Mouse (Mus musculus) cerebellum, adult 18-20 months (tissue): ENCODE data around the gene Sst.
"Not testable (repeated sequence)": the region's sequence is repeated elsewhere in the genome, so short reads cannot be mapped to it uniquely, and the experiment has no call there.

ENCODE experiments used
- DNase-seq, 2 experiments: peaks; one replicate each; pipeline ENCODE4 v3.0.0; 2021

Sst gene

DNA sequence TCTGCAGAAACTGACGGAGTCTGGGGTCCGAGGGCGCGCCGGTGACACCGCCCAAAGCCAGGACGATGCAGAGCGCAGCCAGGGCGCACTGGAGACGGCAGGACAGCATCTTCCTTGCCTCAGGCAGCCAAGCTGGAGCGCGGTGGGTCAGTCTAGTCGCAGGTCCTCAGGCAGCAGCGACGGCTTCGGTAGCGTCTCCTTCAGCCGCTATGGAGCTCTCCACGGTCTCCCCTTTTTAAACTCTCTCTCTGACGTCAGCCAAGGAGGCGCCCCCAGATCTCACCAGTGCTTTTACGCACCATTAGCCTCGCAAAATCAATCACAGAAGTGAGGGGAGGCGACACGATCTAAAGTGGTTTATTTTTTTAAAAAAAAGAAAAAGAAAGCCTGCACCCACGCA lies at the start of gene Sst:
Gene Sst, minus strand, starts transcription at position 323 of the 400 bp plus-strand sequence.
- no peak for DNase-seq

DNA sequence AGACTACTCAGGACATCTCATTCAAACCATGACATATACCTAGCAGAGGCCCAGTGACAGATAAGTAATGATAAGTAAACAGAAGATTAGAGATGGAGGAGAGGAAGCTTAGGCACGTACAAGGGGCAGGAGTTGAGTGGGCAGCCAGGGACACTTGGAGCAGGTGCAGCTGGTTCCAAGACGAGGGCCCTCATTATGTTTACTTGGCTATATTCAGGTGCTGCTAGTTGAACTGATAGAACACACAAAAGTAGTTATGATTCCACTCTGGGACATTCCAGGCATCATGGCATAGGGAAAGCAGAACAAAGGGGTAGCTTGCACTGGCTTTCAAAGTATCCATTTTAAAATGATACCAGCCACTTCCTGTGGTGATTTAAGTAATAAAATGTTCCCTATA lies 43.6 kb upstream of the Sst start:
- no peak for DNase-seq

DNA sequence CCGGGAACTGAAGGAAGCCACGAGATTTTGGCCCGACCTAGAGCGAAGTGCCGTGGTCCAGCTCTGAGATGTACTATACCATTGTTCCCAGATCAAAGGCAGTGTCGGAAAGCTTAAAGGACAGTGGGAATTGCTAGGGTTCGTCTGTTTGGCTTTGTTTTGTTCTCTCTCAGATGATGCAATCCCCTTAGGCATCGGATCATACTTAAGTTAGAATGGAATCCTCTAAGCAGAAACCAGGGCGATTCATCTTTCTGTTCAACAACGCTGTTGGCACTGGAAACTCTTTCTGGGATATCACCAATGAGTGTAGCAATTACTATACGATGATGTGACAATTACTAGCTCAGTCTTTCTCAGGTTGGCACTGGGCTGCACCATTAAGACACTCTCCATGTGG lies 41.5 kb upstream of the Sst start, which contains the start of gene Rtp2:
Gene Rtp2, minus strand, starts transcription at position 101 of the 400 bp plus-strand sequence.
- no peak for DNase-seq

DNA sequence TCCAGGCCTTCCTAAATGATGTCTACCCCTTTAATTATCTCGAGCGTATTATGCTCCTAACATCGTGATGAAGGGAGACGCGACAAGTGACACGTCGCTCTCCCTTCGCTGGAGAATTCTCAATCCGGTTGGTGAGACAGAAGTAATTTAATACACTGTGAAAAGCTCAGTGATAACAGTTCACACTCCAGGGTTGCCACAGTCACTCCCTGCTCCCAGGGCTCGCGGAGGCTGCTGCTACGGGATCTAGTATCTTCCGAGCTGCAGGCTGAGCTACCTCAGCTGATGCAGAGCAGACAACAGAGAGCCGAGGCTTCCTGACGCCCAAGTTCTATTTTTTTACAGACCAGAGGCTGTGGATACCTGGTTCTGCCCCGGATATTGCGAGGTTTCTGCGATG lies 40.5 kb upstream of the Sst start:
- no peak for DNase-seq

DNA sequence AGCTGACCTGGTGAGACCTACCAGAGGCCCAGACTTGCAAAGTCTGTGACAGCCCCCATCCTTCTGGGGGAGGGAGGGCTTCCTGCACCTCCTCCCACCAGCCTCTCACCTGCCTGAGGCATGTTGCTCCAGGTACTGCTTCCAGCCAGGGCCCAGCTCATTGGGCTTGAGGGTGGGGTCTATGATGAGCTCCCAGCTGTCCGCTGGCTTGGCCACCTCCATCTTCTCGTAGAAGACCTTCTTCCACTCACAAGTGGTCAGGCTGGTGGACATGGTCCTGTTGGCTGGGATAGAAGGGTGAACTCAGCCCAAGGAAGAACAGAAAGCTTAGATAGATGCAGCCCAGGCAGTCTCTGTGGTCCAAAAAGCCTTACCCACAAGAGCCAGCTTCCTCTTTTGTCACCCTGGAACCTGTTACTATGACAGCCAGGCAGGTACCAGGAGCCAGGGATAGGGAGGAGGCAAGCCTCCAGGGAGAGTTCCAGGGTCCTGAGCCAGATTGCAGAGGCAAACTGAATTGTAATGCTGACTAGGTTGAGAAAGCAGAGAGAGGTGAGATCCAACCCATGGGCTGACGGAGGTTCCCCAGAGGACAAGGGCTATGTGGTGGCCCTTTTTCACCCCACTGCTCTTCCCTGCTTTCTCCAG lies 39.8 kb upstream of the Sst start:
- DNase-seq, result no peak

DNA sequence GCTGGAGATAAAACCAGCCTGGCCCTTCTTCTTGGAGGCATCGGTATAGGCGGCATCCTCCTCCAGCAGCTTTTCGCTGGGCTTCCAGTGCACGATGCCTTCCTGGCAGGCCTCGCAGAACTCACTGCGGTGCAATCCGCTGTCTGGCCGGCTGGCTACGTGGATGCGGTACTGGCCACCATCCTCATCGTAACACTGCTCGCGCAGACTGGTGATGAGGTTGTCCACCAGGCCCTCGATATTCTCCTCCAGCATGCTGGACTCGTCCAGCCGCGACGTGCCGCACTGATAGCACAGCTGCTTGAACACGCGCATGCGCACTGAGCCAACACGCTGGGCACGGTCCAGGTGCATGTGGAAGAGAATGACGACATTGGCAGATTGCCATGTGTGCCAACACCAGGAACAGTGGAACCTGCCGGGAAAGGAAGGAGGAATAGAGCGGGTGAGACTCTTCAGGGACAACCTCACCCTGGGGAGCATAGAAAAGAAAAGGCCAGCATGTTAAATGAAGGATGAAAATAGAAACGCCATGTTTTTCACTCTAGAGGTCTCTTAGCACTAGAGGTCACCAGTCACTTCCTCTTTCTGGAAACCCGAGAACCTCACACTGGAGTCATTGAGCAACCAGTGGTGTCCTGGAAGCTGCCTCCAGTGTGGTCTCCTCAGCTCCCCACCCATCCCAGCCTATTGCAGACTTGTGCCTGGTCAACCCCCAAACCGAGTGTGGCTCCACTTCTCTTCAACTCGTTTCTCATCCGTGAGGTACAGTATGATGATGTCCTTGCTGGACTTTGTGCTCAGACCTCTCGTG lies 36.8 kb upstream of the Sst start:
- no peak for DNase-seq

DNA sequence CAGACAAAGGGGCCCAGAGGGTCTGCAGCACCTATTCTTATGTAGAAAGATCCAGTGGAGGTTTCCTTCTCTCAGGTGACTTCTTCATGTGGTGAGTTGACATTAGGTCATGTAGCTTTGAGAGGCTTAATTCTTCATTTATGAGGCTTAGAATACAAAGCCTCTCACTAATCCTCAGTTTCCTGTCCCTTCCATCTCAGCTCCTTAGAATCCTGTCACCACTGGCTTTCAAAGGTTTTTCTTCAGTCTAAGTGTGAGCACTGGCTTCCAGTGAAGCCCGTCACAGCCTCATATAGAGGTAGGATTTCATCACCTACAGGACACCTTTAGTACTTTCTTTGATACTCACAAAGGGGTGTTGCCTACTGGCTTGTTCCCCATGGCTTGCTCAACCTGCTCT lies 32.1 kb upstream of the Sst start:
- DNase-seq, result no peak

DNA sequence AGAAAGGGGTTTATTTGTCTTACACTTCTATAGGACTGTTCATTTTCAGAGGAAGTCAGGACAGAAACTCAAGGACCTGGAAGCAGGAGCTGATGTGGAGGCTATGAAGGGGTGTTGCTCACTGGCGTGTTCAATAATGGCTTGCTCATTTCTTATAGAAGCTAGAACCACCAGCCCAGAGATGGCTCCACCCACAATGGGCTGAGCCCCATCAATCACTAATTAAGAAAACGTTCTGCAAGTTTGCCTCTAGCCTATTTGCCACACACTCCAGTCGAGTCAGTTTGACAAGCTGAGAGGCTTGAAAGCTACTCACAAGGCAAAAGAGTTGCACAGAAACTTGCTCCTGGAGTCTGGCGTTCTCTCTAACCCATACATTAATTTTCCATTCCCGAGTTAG lies 30.9 kb upstream of the Sst start:
- DNase-seq, result no peak

DNA sequence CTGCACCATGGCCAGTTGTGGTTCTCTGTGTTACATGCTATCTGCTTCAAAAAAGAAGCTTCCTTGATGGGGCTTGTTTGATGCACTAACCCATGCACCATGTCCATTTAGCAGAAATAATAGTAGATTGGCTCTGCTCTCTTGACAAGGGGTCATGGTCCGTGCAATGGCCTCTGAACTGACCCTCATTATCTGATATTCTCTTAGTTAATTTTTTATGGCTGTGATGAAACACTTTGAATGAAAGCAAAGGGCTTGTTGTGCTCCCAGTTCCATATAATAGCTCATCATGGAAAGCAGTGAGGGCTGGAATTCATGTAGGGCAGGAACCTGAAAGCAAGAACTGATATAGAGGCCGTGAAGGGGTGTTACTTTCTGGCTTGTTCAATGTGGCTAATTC lies 28.7 kb upstream of the Sst start:
- DNase-seq, result no peak

DNA sequence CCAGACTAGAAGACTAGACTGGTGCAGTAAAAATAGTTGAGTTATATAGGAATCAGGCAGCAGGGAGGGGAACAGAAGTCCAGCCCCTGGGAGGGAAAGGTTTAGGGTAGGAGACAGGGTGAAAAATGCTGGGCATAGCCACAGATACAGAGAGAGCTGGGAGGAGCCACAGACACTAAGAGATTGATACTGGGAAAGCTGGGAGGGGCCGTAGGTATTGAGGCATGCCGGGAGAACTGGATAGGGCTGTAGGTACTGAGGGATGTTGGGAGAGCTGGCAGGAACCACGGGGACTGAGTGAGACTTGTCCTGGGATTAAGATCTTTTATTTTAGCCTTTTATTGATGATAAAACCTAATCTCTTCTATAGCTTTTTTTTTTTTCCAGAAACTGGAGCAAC lies 22.6 kb upstream of the Sst start:
- DNase-seq, result no peak

DNA sequence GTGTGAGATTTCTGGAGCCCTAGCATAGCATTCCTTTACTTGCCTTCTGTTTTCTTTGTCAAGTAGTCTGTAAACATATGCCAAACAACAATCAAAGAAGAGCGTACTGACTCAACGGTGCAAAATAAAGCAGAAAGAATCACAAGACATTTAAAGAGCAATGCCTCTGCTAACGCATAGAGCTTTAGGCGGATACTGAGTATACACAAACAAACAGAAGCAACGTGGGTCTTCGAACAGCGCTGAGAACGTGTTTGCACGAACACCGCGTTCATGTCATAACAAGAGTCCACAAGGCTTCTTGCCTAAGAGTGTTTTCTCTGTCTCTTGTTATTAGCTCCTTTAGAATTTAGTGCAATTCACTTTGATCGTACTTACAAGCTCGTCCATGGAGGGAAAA lies 22.0 kb upstream of the Sst start:
- no peak for DNase-seq

DNA sequence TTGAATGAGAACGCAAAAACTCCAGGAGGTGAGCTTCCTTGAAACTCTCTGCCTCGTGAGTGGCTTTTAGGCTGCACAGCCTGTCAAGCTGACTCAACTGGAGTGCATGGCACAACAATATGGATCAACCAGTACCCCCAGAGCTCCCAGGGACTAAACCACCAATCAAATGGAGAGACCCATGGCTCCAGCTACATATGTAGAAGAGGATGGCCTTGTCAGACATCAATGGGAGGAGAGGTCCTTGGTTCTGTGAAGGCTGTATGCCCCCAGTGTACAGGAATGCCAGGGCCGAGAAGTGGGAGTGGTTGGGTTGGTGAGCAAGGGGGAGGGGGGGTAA lies 18.2 kb upstream of the Sst start:
- not testable (repeated sequence) for DNase-seq

DNA sequence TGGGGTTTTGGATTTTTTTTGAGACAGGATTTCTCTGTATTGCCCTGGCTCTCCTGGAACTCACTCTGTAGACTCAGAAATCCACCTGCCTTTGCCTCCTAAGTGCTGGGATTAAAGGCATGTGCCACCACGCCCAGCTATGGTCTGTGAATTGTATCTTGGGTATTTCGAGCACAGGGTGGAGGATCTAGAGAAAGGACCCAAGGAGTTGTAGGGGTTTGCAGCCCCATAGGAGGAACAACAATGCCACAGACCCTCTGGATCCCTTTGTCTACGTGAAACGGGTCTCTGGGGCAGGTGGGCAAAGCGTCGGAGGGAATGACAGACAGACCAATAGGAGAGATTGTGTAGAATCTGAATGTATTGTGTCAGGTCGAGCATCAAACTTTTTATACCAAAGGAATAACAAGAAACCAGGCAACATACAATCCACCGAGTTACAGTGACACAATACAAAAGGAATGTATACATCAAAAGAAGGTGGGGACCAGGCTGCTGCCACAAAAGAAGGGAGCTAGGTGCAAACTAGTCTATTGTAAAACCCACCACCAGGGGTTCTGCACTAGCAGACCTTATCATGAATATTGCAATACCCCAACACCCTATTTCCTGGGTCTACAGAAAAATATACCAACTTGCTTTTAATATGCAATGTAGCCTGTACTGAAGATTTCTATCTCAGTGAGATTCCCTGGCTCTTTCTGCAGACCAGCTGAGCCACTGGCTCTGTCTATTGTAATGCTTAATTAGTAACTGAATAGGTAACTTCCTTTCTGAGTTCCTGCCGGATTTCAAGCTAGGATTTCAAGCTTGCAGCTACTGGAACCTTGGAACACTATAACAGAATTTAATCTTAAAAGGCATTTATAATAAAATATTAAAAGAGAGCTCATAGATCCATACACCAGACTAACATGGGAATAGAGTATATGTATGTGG lies 17.6 kb upstream of the Sst start:
- not testable (repeated sequence) for DNase-seq

DNA sequence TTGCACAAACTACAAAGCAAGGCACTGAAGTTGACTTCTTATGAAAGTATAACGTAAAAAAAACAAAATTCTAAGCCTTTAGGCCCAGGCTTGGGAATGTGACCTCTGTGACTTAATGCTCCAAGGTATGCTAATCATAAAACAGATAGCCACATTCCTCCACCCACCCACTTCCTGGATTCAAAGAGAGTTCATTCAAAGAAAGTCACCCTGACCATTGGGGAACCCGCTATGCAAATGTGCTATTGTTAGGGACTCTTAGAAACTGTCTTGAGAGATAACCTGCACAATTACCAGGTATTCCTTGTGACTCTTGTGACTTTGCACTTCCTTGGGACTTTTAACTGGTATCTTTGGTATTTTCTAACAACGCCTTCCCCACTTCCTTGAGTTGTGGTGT lies 15.8 kb upstream of the Sst start:
- DNase-seq, result not testable (repeated sequence)

DNA sequence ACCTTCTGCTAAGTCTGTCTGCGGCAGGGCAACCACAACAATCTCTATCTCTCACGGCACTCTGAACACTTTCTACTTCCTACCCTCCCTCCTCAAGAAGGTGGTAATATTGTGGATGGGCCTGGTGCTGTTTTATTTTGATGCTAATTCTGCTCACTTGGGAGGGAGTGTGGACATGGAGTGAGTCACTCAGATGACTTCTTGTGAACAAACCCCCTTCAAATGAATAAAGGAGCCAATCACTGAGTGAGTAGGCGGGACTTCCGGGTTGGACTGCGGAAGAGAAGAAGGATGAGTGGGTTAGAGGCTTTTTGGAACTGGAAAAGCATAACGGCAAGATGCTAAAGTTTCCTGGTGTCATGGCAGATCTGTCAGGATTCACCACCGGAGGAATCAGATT lies 10.7 kb upstream of the Sst start:
- DNase-seq, result no peak

DNA sequence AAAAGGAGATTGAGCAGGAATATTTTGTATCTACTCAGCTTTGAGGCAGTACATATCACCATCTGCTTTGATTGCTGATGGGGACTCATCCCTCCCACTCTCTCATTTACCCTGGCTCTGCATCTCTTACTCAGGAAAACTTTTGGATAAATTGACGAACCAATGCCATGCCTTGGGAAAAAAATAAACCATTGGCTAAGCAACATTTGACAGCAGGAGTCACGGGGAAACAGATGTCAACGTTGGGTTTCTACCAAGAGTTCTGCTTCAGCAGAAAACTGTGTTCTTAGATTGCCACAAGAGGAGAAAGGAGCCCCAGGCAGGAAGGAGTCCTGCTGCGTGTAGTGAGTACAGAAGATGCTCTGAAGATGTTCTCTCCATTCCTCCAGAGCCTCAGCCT lies 9.3 kb upstream of the Sst start:
- no peak for DNase-seq

DNA sequence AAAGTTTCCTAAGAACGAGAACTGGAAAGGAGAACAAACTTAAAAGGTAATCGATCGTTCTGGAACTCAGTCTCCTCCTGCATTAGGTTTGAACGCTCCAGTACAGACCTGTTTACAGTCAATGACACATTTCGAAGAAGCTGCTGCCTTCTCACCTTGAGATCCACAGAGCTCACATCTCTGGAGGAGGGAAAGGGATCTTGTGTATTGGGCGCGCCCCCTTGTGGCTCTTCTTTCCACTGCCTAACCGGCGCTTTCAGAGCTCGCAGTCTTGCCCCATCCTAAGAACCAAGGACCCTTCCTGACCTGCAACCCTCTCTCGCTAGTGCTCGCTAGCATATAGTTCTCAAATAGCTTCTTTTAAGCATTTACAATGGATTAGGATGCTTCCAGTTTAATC lies 8.1 kb upstream of the Sst start:
- peak; percentile 75 to 83 for DNase-seq

DNA sequence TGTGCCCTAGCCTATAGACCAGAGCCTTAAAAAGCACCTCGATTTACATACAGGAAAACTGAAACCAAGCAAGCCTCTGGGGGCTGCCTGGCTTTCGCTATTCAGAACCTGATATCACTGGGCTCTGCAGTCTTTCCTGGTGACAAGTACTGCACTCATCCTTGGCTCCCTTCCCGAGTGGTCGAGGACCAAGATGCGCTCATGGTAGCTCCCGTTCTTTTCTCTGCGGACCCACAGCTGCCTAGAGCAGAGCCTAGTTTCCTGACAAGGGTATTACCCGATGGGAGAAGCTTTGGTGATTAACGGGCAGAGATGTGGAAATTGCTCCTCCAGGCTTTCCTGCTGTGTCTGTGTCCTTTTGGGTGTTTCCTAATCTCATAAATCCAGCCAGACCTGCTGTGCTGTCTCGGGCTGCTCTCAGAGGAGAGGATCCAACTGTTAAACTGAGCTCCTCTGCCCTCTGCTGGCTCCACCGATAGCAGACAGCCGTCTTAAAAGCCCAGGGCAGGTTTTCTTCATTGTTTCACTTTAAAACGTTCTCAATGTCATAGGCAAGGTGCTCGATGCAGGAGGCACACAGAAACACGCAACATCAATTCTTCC lies 7.3 kb upstream of the Sst start:
- peak; percentile 62 to 70 for DNase-seq

DNA sequence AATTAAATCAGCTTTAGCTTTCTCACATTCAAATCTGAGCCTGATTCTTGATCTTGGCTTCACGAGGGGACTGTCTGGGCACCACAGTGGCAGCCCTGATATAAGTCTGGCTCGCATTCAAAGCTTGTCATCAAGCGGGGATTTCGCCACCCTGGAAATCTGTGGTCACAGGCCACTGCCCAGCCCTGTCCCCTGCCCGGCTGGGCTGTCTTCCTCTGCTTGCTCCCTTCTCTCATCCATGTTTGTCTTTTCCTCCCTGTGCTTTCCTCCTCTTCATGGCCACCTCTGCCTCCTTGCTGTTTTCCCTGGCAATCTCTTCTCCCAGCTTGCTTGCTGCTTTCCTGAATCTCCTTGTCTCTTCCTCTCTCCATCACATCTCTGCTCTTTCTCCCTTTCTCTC lies 6.7 kb upstream of the Sst start:
- DNase-seq, result no peak

DNA sequence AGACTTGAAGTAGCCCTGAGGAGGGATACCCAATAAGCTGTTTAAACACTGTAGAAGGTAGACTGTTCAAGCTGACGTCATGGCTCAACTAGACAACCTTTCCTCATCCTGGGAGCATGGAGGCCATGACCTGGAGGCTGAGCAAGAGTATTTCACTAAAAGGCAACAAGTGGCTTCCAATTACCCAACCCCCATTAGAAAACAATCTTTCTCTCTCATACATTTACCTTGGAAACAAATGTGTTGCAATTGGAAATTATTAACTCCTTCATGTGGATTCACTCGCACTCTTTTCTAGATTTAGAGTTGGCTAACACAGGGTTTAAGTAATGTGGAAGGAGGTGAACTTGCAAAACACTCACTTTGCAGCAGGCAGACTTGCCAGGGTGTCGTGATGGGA lies 4.4 kb upstream of the Sst start:
- no peak for DNase-seq

DNA sequence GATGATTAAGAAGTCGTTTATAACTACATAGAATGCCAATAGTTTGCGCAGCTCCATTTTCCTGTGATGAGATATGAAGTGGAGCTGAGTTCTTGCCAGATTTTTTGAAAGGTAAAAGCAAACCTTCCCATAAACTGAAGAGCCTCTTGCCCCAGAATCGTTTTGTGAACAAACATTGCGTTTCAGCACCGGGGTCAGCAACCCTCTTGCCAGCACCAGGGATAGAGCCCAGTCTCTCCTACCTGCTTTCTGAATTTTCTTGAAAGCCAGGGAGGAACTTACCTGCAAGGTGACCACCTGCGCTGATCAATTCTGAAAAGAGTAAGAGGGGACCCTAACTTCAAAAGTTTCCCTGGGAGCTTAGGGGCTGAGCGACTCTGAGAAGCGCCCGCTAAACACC lies 607 bp downstream of the Sst start:
- DNase-seq, result no peak

DNA sequence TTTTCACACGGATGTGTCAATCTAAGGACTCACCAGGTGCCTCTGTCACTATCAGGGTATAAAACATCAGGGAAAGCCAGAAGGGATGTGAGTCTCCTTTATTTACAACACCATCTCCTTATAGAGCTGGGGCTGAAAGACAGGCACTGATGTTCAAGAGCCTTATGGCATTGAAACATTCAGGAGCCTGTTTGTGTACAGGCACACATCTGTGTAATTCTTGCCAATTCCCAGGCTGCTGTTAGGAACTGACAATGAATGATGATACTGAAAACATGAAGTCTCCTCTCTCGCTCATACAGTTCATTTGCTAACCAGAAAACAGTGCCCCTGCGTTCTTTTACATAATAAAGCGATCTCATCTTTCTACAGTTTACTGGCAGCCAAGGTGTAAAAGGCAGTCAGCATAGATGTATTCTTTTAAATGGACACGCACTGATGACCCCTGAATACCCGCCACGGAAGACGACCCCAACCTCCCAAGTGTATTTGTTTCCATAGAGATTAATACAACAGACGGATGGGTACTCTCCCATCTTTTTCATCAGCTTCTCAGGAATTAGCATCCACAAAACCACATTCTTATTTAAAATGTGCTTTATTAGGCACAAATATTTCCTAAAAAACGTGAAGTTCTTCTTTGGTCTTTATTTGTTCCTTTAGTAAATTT lies 2.7 kb downstream of the Sst start:
- DNase-seq, result no peak

DNA sequence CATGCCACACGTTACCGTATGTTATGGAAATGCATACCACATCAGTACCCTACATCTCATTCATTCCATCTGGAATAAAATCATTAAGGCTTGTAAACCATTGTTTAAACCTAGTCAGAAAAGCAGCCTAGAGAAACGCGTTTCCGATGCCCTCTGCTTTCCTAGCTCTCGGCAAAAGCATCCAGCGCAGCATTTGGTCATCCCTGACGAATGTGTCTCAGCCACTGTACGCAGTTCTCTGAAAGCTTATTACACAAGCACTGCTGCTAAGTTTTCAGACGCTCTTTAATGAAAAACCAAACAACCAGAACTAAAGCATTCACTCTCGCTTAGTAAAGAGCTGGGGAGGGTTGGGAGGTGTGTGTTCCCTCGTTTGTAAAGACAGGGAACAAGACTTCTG lies 5.7 kb downstream of the Sst start:
- DNase-seq, result no peak
